Mouse (Mus musculus) limb, embryonic 14.5 days (tissue): ENCODE data around the gene Alg14. TPM values are rescaled to one million over a fixed set of nuclear protein-coding genes. Genes with fewer than 3 reads are reported as not detected.

Experiments used
- ATAC-seq: fragments of 200-750 bp; cut with Nextera tagmentation; 2 replicates; pipeline ENCODE4 v1.8.0; 2017; ENCODE audit warnings: low read depth, moderate number of reproducible peaks, moderate TSS enrichment; ENCODE audit not compliant: low FRiP score
- DNase-seq: peaks from one replicate; pipeline ENCODE4 v3.0.0-alpha.2; 2015; ENCODE audit warnings: low spot score
- H3K27ac ChIP-seq: fragments of 300-500 bp; sonication (generic); replicated peaks from 2 replicates; pipeline ENCODE4 v1.5.1; 2014; ENCODE audit warnings: low read depth, mild to moderate bottlenecking, low read length, moderate library complexity, mixed read lengths
- H3K27me3 ChIP-seq: fragments of 300-500 bp; sonication (generic); 2 replicates; pipeline ENCODE4 v1.6.1; 2014; ENCODE audit warnings: low read length, mixed read lengths; ENCODE audit not compliant: control insufficient read depth, insufficient read depth
- H3K36me3 ChIP-seq: fragments of 300-500 bp; sonication (generic); 2 replicates; pipeline ENCODE4 v1.6.1; 2014; ENCODE audit warnings: mild to moderate bottlenecking, low read length, moderate library complexity, mixed read lengths; ENCODE audit not compliant: control insufficient read depth, insufficient read depth
- H3K4me1 ChIP-seq: fragments of 300-500 bp; sonication (generic); 2 replicates; pipeline ENCODE4 v1.6.1; 2014; ENCODE audit warnings: antibody characterized with exemption, low read length, mixed read lengths; ENCODE audit not compliant: control insufficient read depth, insufficient read depth
- H3K4me2 ChIP-seq: fragments of 300-500 bp; sonication (generic); replicated peaks from 2 replicates; pipeline ENCODE4 v1.6.1; 2014; ENCODE audit warnings: low read depth, mild to moderate bottlenecking, low read length, moderate library complexity; ENCODE audit not compliant: severe bottlenecking
- H3K4me3 ChIP-seq: fragments of 300-500 bp; sonication (generic); replicated peaks from 2 replicates; pipeline ENCODE4 v1.5.1; 2014; ENCODE audit warnings: low read length
- H3K9ac ChIP-seq: fragments of 300-500 bp; sonication (generic); 2 replicates; pipeline ENCODE4 v1.6.1; 2014; ENCODE audit warnings: mild to moderate bottlenecking, low read depth, low read length, moderate library complexity; ENCODE audit not compliant: severe bottlenecking
- H3K9me3 ChIP-seq: fragments of 300-500 bp; sonication (generic); 2 replicates; pipeline ENCODE4 v1.6.1; 2016; ENCODE audit warnings: low read length; ENCODE audit not compliant: control insufficient read depth
- POLR2A ChIP-seq: fragments of 200-500 bp; IDR thresholded peaks from 2 replicates; pipeline ENCODE4 v1.8.0; 2012; ENCODE audit warnings: inconsistent platforms, mild to moderate bottlenecking, moderate library complexity, borderline replicate concordance; ENCODE audit not compliant: insufficient read depth, insufficient read length; ENCODE audit errors: extremely low read depth
- WGBS: fragments of 180-500 bp; shearing (Covaris S2); extraction: QIAGEN DNeasy Blood & Tissue Kit; methylation state at CpG from one replicate; pipeline ENCODE4 v1.1.7; 2014; 5-methylcytosine and 5-hydroxymethylcytosine counted together
- polyA plus RNA-seq, 2 experiments: library from polyadenylated mRNA; depleted of rRNA in 1 of 2; stranded (reverse) in 1 of 2; unstranded in 1 of 2; fragments of >200 nt; fragmentation: Nextera tagmentation in 1 of 2; extraction: Ambion mirVana in 1 of 2; gene quantifications; 2 replicates each; pipeline versions ENCODE4 v1.2.1 to v1.2.3; 2012 to 2014

Alg14 gene
- polyA plus RNA-seq, 2 experiments: 23.7 to 47.4 TPM

DNA sequence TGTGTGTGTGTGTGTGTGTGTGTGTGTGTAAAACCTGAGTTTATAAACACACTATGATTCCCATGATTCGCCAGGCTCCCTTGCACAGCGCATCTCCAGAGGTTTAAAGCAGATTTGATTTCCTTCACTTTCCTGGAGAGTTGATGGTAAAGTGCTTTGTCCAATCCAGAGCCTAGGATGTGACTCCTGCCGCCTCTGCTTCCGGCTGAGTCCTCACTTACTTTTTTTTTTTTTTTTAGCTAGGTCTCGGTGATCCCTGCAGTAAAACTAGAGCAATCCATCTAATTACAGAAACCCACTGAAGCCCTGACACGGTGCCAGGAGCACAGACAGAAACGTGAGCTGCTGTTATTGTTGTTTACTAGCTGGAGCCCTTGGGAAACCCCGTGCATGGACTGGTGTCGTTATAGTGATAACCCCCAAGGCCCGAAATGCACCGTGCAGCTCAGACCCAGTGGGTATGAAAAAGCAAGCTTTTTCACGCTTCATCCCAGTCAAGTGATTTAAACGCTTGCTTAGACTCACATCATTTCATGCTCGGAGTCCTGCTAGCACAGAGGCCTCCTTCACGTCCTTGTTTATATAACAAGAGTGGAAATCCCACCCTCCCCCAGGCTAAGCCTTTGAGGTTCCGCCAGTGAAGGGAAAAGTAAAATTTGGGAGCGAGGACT is 98.4 kb downstream of the Alg14 start:
- Histone ChIP-seq H3K27ac (peak overlapping the region; percentile 76), H3K4me2 (peak overlapping the region; percentile 34), H3K9me3 (no peaks in the 10 kb centered on the region), H3K9ac (peak overlapping the region; percentile 8; the same call in 1 of the 2 replicates), H3K4me3 (no peak overlapping the region; the same call in 1 of the 2 replicates), H3K4me1 (peaks cover 26% of the 10 kb centered on the region), H3K36me3 (no peaks in the 10 kb centered on the region), H3K27me3 (no peaks in the 10 kb centered on the region)
- 11% methylated on average over 17 of the region's 17 CpGs for WGBS
- ATAC-seq: peak; percentile 66
- peak; percentile 75 for DNase-seq
- TF ChIP-seq POLR2A: no peak

DNA sequence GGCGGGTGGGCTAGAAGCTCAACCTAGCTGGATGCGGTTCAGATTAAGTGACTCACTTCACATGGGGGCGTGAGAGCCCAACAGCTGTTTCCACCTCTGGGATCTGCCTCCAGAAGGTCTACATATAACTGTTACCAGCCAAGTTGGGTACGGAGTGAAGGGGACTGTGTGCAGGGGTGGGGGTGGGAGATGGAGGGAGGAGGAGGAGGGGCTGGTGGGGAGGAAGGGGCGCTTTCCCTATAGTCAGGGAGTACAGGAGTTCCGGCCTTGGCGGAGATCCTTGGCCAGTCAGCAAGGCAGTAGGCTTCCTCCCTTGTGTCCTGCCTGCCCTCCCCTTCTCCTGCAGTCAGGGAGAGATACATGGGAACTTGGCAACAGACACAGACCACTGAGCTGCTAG is 99.2 kb downstream of the Alg14 start:
- ATAC-seq (peak; percentile 74), DNase-seq (peak; percentile 57)
- no peak overlapping the region for H3K4me3 ChIP-seq
- peak overlapping the region; percentile 34 for H3K4me2 ChIP-seq
- H3K9me3 ChIP-seq: no peaks in the 10 kb centered on the region
- H3K36me3 ChIP-seq: no peaks in the 10 kb centered on the region
- H3K27ac ChIP-seq: peak overlapping the region; percentile 76
- H3K27me3 ChIP-seq: no peaks in the 10 kb centered on the region
- 27% methylated on average over 7 of the region's 7 CpGs for WGBS
- TF ChIP-seq POLR2A: no peak
- H3K4me1 ChIP-seq: peaks cover 26% of the 10 kb centered on the region
- no peak overlapping the region for H3K9ac ChIP-seq

DNA sequence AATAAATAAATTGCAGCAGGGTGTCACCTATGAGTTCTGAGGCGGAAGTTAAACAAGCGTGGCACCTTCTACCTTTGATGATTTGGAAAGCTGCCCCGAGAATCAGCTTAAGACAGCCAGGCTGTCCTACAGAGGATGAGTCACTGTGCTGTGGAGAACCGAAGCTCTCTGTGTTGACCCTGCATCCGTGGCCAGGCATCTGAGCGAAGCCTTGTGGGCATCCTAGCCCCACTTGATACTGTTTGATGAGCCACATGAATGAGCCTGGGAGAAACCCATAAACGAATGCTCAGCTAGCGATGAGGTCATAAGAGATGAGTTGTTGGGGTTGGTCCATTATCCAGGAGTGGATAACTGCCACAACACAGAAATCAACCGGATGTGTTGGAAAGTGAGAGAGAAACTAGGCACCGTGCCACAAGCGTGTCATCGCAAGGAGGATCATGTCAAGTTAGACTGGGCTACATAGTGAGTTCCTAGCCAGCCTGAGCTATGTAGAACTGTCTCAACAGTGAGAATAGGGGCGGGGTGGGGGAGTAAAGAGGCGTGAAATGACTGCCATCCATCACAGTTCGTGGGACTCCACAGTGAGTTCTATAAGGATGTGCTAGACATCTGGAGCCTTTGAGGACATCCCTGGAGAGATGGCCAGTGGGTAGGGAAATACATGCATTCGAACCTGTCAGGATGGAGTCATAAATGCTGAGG is 104.2 kb downstream of the Alg14 start:
- H3K27ac ChIP-seq: no peak overlapping the region
- DNase-seq (no peak), ATAC-seq (no peak)
- TF ChIP-seq POLR2A: no peak
- H3K36me3 ChIP-seq: no peaks in the 10 kb centered on the region
- no peak overlapping the region for H3K4me2 ChIP-seq
- WGBS: 77% methylated on average over 16 of the region's 16 CpGs
- H3K4me3 ChIP-seq: no peak overlapping the region
- H3K9me3 ChIP-seq: no peaks in the 10 kb centered on the region
- H3K27me3 ChIP-seq: no peaks in the 10 kb centered on the region
- H3K4me1 ChIP-seq: peaks cover 12% of the 10 kb centered on the region
- no peak overlapping the region for H3K9ac ChIP-seq

DNA sequence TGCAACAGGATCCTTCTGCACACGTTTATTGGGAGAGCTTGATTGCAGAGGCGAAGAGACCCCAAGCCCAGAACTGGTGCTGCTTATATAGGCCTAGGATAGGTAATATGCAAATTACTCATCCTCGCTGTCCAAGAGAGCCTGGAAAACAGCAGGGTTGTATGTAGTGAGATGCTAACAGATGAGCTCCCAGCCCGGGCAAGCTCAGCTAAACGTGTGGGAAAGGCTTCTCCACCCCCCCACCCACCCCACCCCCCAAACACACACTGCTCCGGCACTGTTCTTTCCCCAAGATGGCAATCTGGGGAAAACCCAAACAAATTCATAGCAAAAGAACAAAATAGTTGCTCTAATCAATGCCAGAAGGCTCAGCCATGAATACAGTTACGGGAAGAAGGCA is 105.0 kb downstream of the Alg14 start:
- no peak overlapping the region for H3K27ac ChIP-seq
- 38% methylated on average over 7 of the region's 7 CpGs for WGBS
- H3K27me3 ChIP-seq: no peaks in the 10 kb centered on the region
- TF ChIP-seq POLR2A: no peak
- no peak overlapping the region for H3K9ac ChIP-seq
- H3K9me3 ChIP-seq: no peaks in the 10 kb centered on the region
- no peak for DNase-seq
- no peak overlapping the region for H3K4me3 ChIP-seq
- peaks cover 8% of the 10 kb centered on the region for H3K4me1 ChIP-seq
- no peaks in the 10 kb centered on the region for H3K36me3 ChIP-seq
- ATAC-seq: 0 out of 2 replicates have a peak, but pooled peaks have one; percentile 9
- H3K4me2 ChIP-seq: no peak overlapping the region

DNA sequence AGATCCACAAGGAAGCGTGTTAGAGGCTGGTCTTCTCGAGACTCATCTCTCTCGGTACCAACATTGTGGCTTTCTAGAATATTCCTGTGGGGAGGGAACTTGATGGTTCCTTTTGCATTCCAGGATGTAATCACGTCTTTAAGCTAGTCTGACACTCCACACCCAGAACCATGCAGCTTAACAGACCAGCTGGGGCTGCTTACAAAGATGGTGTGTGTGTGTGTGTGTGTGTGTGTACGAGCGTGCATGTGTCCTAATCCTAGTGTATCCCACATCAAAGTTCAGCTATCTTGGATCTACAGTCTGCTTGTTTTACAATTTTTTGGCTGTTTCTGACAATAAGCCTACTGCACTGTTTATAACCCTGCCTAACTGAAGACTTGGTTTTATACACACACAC is 105.4 kb downstream of the Alg14 start:
- ATAC-seq (peak; percentile 34; the same call in 1 of the 2 replicates), DNase-seq (no peak)
- TF ChIP-seq POLR2A: no peak
- Histone ChIP-seq H3K4me1 (peaks cover 8% of the 10 kb centered on the region), H3K9me3 (no peaks in the 10 kb centered on the region), H3K27ac (no peak overlapping the region; the same call in 1 of the 2 replicates), H3K9ac (no peak overlapping the region), H3K4me2 (no peak overlapping the region), H3K36me3 (no peaks in the 10 kb centered on the region), H3K4me3 (no peak overlapping the region), H3K27me3 (no peaks in the 10 kb centered on the region)
- WGBS: 34% methylated on average over 6 of the region's 6 CpGs
